Mouse (Mus musculus) right cerebral cortex, postnatal 36 days (tissue): ENCODE results near the gene Ctdnep1.
"Not testable (repeated sequence)": the region's sequence is repeated elsewhere in the genome, so short reads cannot be mapped to it uniquely, and the experiment has no call there.

Experiments used
- DNase-seq, 2 experiments: peaks; one replicate each; pipeline ENCODE4 v3.0.0; 2022; ENCODE audit warnings: low spot score in 2 of 2, mixed read lengths in 1 of 2

Gene Ctdnep1

GRCm38 (mm10) chr11:70010961-70011360 lies 30.0 kb downstream of the Ctdnep1 start:
- no peak for DNase-seq

- DNase-seq, result no peak
Observed at GRCm38 (mm10) chr11:70012931-70013330, 32.0 kb downstream of the Ctdnep1 start.

GRCm38 (mm10) chr11:70013408-70013807 lies 32.5 kb downstream of the Ctdnep1 start:
- no peak for DNase-seq

- no peak for DNase-seq
Observed at GRCm38 (mm10) chr11:70014051-70014450, 33.1 kb downstream of the Ctdnep1 start.

GRCm38 (mm10) chr11:70014880-70015558 lies 34.1 kb downstream of the Ctdnep1 start, which contains the start of gene Acadvl:
Gene Acadvl, minus strand, starts transcription at chr11:70015411.
- peak; percentile 84 to 85 for DNase-seq

- DNase-seq, result no peak
Observed at GRCm38 (mm10) chr11:70015677-70016076, 34.7 kb downstream of the Ctdnep1 start.

GRCm38 (mm10) chr11:70016177-70016576 lies 35.2 kb downstream of the Ctdnep1 start:
- not testable (repeated sequence) for DNase-seq

- no peak for DNase-seq
Observed at GRCm38 (mm10) chr11:70016669-70017068, 35.7 kb downstream of the Ctdnep1 start, which contains the start of gene Dlg4. Gene Dlg4, plus strand, starts transcription at chr11:70016942.

- DNase-seq, result no peak
Observed at GRCm38 (mm10) chr11:70017199-70017767, 36.3 kb downstream of the Ctdnep1 start.

GRCm38 (mm10) chr11:70018131-70018990 lies 37.4 kb downstream of the Ctdnep1 start:
- DNase-seq, result no peak

GRCm38 (mm10) chr11:70019495-70020021 lies 38.6 kb downstream of the Ctdnep1 start:
- DNase-seq, result no peak

- no peak for DNase-seq
Observed at GRCm38 (mm10) chr11:70020022-70020631, 39.2 kb downstream of the Ctdnep1 start.

- DNase-seq, result peak; percentile 70 to 76
Observed at GRCm38 (mm10) chr11:70020731-70021263, 39.8 kb downstream of the Ctdnep1 start.

GRCm38 (mm10) chr11:70021264-70022132 lies 40.5 kb downstream of the Ctdnep1 start:
- DNase-seq, result peak; percentile 96

- no peak for DNase-seq
Observed at GRCm38 (mm10) chr11:70023481-70024150, 42.7 kb downstream of the Ctdnep1 start.

- no peak for DNase-seq
Observed at GRCm38 (mm10) chr11:70024151-70024514, 43.2 kb downstream of the Ctdnep1 start.

- DNase-seq, result no peak
Observed at GRCm38 (mm10) chr11:70026689-70027088, 45.7 kb downstream of the Ctdnep1 start.

- DNase-seq, result peak in 1 of 2 experiments; percentile 42
Observed at GRCm38 (mm10) chr11:70027397-70027796, 46.4 kb downstream of the Ctdnep1 start.

- no peak for DNase-seq
Observed at GRCm38 (mm10) chr11:70028401-70029129, 47.6 kb downstream of the Ctdnep1 start.
